In the genomic region with DNA sequence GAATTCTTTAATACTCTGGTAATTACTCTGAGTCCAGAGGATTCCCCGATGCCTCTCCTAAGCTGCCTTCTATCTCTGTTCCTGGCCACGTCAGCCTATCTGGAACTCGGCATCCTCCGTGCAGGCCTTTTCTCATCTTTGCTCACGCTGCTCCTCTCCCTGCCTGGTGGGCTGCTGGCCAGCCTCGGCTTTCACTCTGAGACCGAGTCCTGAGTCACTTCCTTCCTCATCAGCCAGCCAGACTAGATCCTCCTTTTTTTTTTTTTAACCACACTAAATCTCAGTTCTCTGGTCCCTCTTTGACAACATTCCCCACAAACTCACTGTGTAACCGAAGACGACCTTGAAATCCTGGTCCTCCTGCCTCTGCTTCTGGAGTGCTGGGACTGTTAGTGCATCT, we compare ENCODE assay signal across 9 mouse cellular contexts. TPM values are rescaled to one million over a fixed set of nuclear protein-coding genes. Genes with fewer than 3 reads are reported as not detected.
DNase-seq lines count a peak whose midpoint lies in the region; ATAC-seq lines count a peak whose summit lies in the region.
"Had no signal": no experiment of that assay in that cellular context is flagged by ENCODE, and none has a peak within 500 bp of the region (broad histone marks: within the 10 kb centered on the region; RNA-seq: fewer than 3 reads in every experiment).

No protein-coding gene starts in this region.

- 37% methylated on average over 9 of the region's 9 CpGs for WGBS in liver, embryonic 15.5 days (ENCODE audit: insufficient replicate concordance)

- ATAC-seq in frontal cortex, adult (ENCODE audit: low TSS enrichment), result peak; percentile 57; the same call in 1 of the 2 replicates
- ATAC-seq in granulocyte monocyte progenitor cell, adult 5-6 weeks (replicated peaks; ENCODE audit: poor library complexity, severe bottlenecking), result peak; percentile 85
- ATAC-seq in liver, embryonic 15.5 days (ENCODE audit: insufficient read depth), result no peak

- 0 out of 2 replicates have a peak overlapping the region, but pooled peaks have one; percentile 5 for H3K9ac ChIP-seq in liver, embryonic 15.5 days

- H3K4me1 ChIP-seq in liver, embryonic 15.5 days (replicated peaks), result peaks cover 95% of the 10 kb centered on the region

- peak overlapping the region; percentile 95 for H3K27ac ChIP-seq in liver, embryonic 15.5 days (replicated peaks)

- H3K4me2 ChIP-seq in liver, embryonic 15.5 days, result peak overlapping the region; percentile 16; the same call in 1 of the 2 replicates

- no peaks in the 10 kb centered on the region for H3K27me3 ChIP-seq in liver, embryonic 15.5 days
- H3K27me3 ChIP-seq: megakaryocyte, embryonic 14.5 days had no signal

- no peaks in the 10 kb centered on the region for H3K9me3 ChIP-seq in liver, embryonic 15.5 days (replicated peaks)
- H3K9me3 ChIP-seq: megakaryocyte, embryonic 14.5 days had no signal

- no peak overlapping the region for H3K4me3 ChIP-seq in liver, embryonic 15.5 days (replicated peaks)
- H3K4me3 ChIP-seq: megakaryocyte, embryonic 14.5 days had no signal

- peaks cover 98% of the 10 kb centered on the region for H3K36me3 ChIP-seq in liver, embryonic 15.5 days (replicated peaks)

- DNase-seq in frontal cortex, postnatal 25 days (ENCODE audit: low spot score in 2 of 2), result no peak
- peak; percentile 87 for DNase-seq in 416B (ENCODE audit: low read depth)
- no peak for DNase-seq in cerebellum, adult 9-10 months
- no peak for DNase-seq in layer of hippocampus, adult 18-20 months (ENCODE audit: low spot score in 2 of 2)
- no peak for DNase-seq in cerebellum, postnatal 4 days (ENCODE audit: low spot score in 2 of 2)

RNA-seq across cellular contexts. Expression of a gene that starts 13.2 kb away (rescaled TPM):
- total RNA-seq in granulocyte monocyte progenitor cell, adult 5-6 weeks (2014; fragmentation: Nextera tagmentation), result 2.9 and 9.4 TPM in 2 replicates
- 3.7 and 4.3 TPM in 2 replicates for total RNA-seq in granulocyte monocyte progenitor cell, adult 5-6 weeks (2017)
- 85.3 and 95.6 TPM in 2 replicates for polyA plus RNA-seq in liver, embryonic 15.5 days (2015; fragmentation: Nextera tagmentation; extraction: Ambion mirVana)
- under 1 TPM; 0.36 to 0.84 TPM for total RNA-seq in layer of hippocampus, adult 18-20 months (2021)

RNA-seq across cellular contexts. Expression of a gene that starts 20.8 kb away (rescaled TPM):
- not detected in 2 replicates for total RNA-seq in granulocyte monocyte progenitor cell, adult 5-6 weeks (2014; fragmentation: Nextera tagmentation)
- total RNA-seq in granulocyte monocyte progenitor cell, adult 5-6 weeks (2017), result not detected in 2 replicates
- 2.5 and 3.0 TPM in 2 replicates for polyA plus RNA-seq in liver, embryonic 15.5 days (2015; fragmentation: Nextera tagmentation; extraction: Ambion mirVana)
- total RNA-seq in layer of hippocampus, adult 18-20 months (2021), result 1 to 10 TPM; 2.2 to 2.6 TPM

RNA-seq across cellular contexts. Expression of a gene that starts 42.1 kb away (rescaled TPM):
- not detected in 2 replicates for total RNA-seq in granulocyte monocyte progenitor cell, adult 5-6 weeks (2014; fragmentation: Nextera tagmentation)
- total RNA-seq in granulocyte monocyte progenitor cell, adult 5-6 weeks (2017), result not detected in 2 replicates
- polyA plus RNA-seq in liver, embryonic 15.5 days (2015; fragmentation: Nextera tagmentation; extraction: Ambion mirVana), result 41.3 and 42.6 TPM in 2 replicates
- total RNA-seq in layer of hippocampus, adult 18-20 months (2021), result 10 to 100 TPM; 30.0 to 35.1 TPM

Comparison
In these comparisons a context has a peak if more than half of its experiments do, and no peak if none do; other contexts are left out.
1. RNA of a gene that starts 42.1 kb away (total RNA-seq): 30.0 to 35.1 TPM in layer of hippocampus, adult 18-20 months; not detected in granulocyte monocyte progenitor cell, adult 5-6 weeks; every median in the first group is over 10 times any median in the second.